Mouse (Mus musculus) layer of hippocampus, adult 11-12 months (tissue): ENCODE measurements at regions not wholly inside any gene's neighbourhood (a gene's known extent, or its start where the extent isn't known, plus 50 kb on each side); places are given as distances from the start of the nearest gene placed in this dataset.
"Not testable (repeated sequence)": the region's sequence is repeated elsewhere in the genome, so short reads cannot be mapped to it uniquely, and the experiment has no call there.

ENCODE experiments used
- DNase-seq: peaks from one replicate; pipeline ENCODE4 v3.0.0; 2022; ENCODE audit warnings: low spot score

DNA sequence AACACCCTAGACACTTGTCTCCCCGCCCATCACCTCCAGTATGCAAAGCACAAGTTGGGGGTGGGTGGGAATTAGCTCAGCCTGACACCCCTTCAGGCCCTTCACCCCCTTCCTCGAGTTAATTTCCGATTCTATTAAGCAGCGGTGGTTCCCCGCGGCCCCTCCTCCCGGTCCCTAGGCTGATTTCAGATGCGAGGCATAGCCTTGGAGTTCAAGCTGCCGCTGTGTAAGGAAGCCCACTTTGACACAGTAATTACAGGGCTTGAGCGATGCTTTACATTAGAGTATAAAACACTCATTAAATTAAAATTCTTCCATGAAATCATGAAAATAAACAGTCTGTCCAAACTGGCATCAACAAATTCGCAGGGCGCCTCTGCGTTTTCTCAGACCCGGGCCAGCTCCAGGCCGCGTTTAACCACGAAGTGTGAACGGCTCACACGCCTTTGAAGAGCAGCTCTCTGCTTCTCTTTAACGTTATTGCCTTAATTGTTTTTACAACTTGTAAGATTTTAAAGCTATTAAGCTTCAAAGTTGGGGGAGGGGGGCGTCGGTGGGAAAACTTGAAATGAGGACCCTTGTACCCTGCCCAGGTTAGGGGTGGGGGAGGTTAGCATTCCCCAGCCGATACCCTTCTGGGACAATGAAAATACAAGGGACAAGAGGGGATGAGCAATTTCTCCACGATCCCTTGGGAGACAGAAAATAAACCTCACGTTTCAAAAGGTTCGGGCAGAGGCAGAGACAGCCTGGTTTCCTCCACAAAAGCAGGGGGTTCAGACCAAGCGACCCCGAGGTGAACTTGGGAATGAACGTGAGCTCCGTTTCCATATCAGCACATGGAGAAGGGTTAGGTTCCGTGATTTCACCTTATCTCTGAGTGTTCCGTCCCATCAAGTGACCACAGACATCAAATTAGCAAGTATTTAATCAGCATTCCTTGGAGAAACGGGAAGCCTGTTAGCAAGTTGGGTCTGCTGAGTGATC is 114.4 kb downstream of the Dicer1 start:
- DNase-seq = no peak

DNA sequence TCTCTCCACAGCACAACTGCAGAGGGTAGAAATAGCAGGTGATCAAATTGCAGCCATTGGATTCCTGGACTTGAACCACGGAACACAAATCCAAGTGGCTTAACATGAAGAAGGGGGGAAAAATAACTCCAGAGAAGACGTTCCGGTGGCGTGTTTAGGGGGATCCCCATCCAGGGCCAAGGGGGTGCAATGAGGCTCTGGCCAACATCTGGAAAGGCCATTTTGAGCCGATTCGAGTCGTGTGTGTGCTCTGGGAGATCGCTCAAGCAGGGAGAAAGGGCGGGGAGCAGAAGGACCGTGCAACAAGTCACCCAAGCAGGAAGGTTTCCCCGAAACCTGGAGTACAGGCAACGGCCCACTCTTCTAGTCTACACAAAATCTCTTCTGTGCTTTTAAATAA is 115.3 kb downstream of the Dicer1 start:
- DNase-seq = no peak

DNA sequence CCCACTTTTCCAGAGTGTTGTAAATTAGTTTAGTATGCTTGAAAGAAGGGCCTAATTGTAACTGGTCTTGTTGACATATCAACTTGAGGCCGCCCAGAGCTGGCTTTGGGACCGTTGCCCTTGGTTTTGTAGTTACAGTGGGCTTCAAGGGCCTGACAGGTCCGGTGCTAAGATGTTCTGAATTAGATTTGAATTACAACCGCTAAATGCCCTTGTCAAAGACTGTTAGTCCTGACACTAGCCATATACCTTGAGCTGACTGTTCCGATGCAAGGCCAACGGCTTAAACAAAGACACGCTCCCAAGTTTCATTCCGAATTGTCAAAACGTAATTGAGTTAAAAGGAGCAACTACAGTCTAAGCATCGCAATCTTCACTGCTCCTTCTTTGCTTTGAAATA is 116.9 kb downstream of the Dicer1 start:
- DNase-seq = no peak

DNA sequence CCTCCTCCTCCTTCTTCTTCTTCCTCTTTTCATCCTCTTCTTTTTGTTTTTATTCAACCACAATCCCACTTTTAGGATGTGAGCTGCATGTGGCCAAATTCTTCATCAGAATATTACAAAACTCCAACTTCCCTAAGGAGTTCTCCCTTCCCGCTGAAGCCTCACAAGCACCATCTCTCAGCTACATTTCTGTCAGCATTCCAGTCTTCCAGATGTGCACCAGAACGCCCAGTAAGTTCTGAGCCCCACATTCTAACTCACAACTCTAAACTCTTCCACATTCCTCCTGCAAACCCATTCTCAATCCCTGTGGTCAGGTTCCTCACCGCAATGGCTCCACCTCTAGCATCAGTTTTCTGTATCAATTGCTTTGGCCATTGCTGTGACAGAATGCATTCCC is 121.2 kb downstream of the Dicer1 start:
- no peak for DNase-seq

DNA sequence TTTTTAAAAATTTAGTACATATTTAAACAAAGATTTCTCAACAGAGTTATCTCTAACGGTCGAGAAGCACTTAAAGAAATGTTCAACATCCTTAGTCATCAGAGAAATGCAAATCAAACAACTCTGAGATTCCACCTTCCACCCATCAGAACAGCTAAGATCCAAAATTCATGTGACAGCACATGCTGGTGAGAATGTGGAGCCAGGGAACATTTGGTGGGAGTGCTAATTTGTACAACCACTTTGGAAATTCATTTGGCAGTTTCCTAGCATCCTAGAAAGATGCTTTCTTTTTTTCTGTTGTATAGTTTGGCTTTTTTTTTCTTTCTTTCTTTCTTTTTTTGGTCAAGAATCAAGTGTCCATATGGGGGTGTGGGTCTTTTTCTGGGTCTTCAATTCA is 122.3 kb downstream of the Dicer1 start:
- DNase-seq = peak; percentile 17

DNA sequence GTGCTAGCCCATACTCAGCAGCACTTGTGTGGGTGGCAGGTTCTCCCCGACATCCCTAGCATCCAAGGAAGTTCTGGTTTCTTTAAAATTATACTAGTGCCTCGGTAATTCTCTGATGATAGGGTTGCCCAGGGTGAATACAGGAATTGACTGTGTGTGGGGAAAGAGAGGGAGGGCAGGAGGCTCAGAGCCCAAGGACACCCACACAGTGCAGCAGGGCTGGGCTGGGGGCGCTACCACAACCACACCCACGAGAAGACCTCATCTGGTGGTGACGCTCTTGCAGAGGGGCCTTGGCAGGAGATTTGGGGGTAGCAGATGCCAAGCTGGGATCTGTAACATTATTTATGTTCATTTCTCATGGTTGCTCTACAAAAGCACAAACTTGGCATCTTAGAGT is 125.7 kb downstream of the Dicer1 start:
- DNase-seq = no peak

DNA sequence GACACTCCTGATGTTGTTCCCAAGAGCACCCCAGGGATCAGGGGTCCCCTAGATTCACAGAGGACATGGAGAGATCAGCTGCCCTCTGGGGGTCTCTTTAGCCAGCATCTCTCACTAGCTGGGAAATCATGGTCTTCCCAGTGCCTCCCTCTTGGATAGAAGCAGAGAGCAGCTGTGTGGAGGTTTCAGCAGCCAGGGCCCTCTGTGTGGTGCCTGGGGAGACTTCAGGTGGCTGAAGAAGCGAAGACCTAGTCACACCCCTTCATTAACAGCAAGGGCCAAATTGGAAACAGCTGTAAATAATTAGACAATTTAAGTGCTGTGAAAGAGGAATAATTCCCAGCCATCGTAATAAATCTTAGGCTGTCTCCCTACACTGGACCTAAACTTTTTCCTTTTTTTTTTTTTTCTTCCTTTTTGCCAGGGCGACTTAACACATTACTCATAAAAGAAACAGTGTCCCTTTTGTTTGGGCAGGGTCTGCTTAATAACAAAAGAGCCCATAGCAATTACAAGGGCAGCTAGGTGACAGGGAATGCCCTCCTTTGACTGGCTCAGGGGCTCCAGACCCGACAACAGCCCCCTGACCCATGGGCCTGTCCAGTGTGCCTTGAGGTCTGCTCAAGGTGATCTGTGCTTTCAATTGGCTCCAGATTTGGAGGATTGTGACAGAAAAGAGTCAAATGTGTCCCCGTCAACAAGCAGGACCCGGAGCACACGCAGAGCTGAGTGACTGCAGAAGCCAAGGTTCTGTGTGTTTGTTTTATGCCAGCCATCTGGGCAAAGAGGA is 127.7 kb downstream of the Dicer1 start:
- no peak for DNase-seq

DNA sequence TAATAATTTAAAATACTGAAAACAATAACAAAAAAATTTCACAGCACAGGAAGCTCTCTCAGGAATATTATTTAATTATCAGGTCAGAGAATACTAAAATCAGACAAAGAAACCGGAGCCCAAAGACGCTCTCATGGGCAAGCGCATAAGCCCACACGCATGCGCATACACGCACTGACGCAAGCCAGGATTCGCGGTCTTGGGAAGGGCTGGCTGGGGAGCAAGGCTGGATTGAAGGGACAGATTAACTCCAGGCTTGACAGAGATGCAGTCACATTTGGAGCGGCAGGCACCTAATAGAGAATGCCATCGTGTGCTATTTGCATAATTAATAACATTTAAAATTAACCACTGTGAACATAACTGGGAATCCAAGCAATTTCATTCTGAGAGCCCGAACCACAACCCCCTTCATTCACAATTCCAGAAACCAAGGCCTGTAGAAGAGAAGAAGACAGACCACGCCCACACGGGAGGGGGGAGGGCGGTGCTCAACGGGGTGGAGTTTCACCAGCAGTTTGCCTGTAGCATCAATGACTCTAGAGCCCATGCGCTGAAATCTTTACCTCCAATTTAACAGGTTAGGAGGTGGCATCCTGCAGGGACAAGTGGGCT is 134.5 kb downstream of the Dicer1 start:
- peak; percentile 74 for DNase-seq

DNA sequence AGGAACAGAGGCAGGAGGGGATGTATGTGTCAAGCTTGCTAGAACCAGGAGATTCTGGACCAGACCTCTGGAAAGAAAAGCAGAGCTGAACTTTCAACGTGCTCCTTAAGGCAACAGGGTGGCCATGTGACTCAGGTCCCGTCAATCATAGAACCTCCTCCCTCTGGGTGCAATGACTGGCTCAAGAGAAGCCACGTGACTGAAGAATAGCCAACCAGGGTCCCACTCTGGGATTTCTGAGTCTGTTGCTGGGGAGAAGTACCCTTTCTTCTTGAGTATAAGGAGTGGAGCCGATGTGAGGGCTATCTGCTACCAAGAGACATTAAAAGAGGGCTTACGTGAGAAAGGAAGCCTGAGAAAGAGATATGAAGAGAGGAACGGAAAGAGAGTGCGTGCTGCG is 137.5 kb downstream of the Dicer1 start:
- no peak for DNase-seq

DNA sequence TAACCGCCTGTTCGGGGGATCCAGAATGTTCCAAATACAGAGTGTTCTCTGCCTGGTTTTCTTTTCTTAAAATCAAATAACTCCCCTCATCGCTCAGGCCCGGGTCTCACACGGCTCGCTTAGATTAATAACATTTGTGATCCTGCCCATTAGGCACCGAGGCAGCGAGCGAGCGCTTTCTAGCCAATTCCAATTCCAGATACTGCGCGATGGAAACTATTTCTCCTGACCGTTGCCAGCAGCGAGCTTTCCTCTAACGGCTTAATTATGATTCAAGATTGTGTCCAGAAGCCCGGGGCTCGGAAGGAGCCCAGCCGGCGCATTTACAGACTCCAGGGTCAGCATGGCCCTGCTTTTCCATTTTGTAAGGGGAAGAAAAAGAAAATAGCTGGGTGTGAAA is 136.6 kb upstream of the Gsc start:
- DNase-seq = no peak

DNA sequence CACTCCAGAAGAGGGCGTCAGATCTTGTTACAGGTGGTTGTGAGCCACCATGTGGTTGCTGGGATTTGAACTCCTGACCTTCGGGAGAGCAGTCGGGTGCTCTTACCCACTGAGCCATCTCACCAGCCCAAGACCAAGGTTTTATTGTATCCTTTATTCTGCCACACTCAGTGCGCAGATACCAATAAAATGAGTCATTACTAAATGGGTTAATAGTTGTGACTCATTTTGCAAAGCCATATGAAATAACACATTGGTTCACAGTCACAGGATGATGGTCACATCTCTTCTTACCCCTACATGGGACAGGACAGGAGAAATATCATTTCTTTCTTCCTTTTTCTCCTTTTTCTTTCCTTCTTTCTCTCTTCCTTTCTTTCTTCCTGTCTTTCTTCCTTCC is 135.8 kb upstream of the Gsc start:
- not testable (repeated sequence) for DNase-seq

DNA sequence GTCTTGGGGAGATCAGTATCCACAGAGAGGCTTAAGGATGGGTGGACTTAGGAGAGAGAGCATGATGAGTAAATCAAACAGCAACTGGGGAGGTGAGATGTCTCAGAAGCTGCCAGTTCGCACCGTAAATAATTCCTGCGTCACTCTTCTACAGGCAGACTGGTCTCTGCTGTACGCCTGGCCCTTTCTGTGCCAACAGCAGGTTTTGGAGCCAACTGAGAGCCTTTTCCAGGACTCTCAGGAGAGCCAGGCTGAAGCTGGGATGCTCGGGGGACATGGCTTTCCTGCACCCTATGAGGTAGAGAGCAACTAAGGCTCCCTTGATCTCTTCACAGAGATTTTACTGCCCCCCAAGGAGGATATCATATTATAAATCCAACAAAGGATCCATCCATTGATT is 134.3 kb upstream of the Gsc start:
- no peak for DNase-seq

DNA sequence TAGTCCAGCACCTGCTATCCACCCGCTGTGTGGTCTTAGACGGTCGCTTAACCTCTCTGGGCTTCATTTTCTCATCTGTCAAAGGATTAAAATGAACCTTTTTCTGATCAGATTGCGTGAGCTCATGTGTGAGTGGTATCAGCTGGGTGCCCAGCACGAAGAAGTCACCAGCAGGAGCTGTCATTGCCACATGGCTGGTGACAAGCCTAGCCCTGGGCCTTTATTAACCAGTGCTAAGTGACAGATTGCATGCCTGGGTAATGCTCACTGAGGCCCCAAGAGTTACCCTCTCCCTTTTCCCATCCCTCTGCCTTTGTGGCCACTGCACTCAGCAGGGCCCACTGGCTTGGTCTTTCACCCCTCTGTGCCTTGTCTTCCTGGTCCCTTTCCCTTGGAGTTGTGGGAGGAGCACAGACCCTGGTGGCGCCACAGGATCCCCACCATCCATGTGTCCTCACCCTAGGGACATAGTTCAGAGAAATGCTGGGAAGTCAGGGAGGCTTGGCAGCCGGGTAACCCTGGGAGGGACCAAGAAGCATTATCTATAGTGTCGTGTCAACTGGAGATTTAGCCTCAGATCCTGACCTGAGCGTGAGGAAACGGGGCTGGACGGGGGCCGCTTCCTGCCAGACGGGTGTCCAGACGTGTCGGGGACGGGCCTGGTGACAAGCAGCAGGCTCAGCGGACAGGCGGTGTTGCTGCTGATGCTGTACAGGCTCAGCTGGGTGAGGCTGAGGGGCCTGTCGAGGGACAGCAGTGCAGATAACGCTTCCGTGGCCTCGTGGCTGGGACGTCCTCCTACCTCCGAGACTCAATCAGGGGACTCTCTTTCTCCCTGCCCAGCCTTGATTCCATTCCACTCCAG is 132.6 kb upstream of the Gsc start:
- no peak for DNase-seq

DNA sequence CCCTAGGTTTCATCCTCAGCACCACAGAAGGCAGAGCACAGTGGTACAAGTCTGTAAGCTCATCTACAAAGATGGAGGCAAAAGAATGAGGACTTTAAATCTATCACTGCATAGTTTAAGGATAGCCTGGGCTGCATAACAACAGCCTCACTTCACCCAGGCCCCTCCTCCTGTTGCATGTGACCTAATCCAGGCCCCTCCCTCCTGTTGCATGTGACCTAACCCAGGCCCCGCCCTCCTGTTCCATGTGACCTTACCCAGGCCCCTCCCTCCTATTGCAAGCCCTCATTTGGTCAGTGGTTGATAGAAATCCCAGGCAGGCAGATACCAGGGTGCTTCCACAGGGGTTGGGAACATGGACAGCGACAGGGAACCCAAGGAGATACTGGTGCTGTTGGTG is 124.9 kb upstream of the Gsc start:
- no peak for DNase-seq

DNA sequence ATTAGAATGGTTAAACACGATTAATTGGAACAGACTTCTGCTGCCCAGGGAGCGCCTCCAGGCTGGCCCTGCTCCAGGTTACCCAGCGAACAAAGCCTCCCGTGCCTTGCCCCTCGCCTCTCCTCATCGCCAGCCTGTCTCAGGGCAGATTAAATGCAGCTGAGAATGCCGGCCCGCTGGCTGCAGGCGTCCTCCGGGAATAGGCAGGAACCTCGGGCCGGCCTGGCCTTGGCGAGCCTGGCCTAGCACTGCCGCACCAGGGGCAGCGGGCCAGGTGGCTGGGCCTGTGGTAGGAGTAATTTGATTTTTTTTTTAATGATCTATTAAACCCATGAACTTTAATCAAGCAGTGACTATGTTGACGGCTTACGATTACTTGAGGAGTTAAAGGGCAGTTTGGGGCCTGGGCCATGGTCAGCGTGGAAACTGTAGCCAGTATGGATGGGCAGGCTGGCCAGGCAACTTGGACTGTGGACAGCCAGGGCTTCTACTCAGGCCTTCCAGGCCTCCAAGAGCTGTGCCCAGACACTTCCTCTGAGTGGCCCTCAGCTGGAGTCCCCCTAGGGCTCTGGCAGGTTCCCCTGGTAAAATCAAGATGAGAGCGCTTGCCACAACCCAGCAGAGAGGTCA is 120.5 kb upstream of the Gsc start:
- DNase-seq = peak; percentile 43

DNA sequence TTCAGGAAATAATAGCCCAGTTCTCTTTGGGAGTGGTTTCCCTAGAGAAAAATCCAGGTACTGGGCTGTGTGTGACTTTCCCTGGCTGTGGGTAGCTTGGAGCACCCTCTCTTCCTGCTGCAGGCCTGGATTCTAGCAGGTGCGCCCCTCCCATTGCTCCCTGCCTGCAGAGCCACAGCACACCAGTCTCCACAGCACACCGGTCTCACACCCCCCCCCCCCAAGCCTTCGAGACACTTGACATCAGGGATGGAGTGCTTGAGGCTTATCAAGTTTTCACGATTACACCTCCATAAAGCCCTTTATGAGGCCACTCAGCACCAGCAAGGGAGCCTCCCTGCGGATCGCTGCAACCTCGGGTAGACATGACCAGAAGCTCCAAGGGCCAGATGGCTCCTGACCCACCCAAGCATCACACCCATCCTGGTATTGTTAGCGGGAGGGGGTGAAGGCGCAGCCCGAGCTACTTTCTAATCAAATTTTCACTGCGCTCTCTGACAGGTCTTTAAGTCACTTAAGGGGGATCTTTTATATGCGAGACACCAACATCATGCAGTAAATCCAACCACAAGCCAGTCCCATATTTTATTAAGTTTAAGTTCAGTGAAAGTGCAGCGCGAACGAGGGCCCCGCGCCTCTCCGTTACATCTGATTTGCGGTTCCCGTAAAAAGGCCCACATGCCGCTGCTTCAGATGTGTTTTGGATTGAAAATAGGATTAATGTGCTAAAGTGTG is 119.8 kb upstream of the Gsc start:
- no peak for DNase-seq

DNA sequence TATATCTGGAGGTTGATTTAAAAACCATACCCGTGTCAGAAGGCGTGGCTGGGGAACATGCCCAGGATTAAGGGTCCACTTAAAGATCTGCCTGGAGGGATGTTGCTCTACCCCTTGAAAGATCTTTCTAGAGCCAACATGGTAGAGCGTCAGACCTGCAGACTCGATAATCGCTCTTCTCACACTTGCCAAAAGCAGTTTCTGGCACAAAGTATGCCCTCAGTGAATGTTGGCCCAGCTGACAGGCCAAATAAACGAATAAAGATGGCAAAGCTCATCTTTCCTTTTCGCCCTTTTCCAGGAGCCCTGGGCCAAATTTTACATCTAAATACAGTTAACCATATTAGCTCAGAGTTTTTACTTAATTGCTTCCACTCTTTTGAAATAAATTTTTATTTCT is 118.4 kb upstream of the Gsc start:
- DNase-seq = no peak

DNA sequence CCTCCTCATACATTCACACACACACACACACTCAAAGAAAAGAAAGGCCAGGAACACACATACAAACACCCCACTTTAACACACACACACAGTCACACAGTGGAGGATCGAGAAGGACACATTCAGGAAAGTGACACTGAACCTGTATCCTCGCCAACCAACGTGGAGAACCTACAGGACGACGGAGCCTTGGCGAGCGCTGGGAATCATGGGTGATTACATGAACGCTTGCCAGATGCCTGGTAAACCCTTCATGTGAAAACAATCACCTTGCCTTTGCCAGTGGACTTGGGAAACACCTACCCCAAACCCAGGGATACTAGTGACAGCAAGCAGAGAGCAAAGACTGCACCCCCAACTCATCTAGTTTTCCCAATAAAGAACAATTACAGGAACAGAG is 117.2 kb upstream of the Gsc start:
- DNase-seq = no peak

DNA sequence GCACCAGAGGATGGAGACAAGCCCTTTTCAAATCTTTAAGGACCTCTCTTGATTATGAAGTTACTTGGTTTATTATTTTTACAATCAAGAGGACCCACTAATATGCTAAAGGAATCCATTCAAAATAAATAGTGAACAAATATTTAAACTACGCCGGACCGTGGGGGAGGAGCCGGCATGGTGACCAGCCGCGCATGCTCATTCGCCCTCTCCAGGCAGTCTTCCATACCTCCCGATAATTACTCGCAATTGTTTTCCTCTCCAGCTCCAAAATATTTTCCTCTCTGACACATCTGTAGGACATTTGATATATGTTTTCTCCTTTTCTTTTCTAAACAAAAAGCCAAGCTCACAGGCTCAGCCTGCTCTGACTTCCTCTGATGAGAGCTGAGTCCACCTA is 111.3 kb upstream of the Gsc start:
- DNase-seq = no peak

DNA sequence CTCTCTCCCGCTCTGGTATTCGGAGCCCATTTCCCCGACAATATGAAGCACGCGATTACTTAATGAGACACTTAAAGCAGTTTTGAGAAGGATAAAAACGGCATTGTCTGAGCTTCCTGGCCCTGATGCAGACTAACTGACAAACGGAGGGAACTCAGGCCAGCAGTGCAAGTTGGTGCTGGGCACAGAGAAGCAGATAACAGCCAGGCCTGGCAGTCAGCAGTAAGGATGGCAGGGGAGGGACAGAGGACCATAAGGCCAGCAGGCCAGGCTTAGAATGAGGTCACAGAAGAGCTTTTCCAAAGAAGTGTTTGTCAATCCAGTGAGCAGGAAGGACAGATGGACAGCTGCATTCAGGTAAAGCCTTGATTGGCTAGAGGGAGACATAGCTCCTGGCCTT is 107.7 kb upstream of the Gsc start:
- no peak for DNase-seq

DNA sequence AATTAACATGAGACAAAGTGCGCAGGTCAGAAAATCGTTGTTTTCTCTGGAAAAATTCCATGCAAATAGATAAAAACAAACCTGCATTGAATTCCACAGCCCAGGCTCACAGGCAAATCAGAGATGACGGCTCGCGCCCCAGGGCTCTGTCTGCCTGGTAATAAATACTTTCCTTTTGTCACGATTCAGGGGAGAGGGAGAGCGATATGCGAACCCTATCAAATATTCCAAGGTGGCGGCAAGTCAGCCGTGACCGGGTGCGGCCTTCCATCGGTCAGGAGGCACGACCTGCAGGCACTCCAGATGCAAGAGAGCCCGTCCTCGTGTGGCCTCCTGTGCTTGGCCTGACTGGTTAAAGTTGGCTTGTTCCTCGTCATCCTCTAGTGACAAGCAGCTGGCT is 94.5 kb upstream of the Gsc start:
- no peak for DNase-seq
